Mouse (Mus musculus) C2C12 (cell line): ENCODE data around the gene Slc6a9.

Experiments
- CTCF ChIP-seq: IDR thresholded peaks from one replicate; pipeline ENCODE4 v1.5.1; 2011; ENCODE audit not compliant: control insufficient read depth, insufficient read depth, insufficient read length
- MYOG ChIP-seq: IDR thresholded peaks from one replicate; pipeline ENCODE4 v1.6.1; 2011; ENCODE audit not compliant: control insufficient read depth, insufficient read length; ENCODE audit errors: extremely low read depth

DNA sequence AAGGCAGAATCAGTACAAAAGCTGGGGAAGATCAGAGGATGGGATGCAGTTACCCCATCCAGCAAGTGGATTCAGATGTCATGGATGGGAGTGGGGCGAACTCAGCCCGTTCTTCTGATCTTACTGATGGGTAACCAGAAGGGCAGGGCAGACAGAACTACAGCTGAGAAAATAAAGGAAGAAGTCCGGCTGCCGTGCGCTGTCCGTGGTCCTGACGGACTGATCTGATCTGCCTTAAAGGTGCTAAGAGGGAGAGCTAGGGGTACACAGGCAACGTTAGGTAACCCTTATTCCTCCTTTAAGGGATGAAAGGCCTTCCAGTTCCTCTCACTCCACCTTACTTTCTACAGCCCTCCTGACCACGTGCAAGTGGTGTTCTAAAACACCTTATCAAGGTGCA, 59.1 kb downstream of the Slc6a9 start:
- TF ChIP-seq CTCF = no peak
- TF ChIP-seq MYOG = no peak
